Mouse (Mus musculus) hindbrain, embryonic 12.5 days (tissue): Measurements from ENCODE around the gene Rbpj. TPM values are rescaled to one million over a fixed set of nuclear protein-coding genes. Genes with fewer than 3 reads are reported as not detected.

ENCODE experiments used
- ATAC-seq: fragments of 200-750 bp; cut with Nextera tagmentation; 2 replicates; pipeline ENCODE4 v1.8.0; 2017; ENCODE audit warnings: moderate TSS enrichment; ENCODE audit not compliant: low FRiP score
- H3K27ac ChIP-seq: fragments of 300-500 bp; sonication (generic); 2 replicates; pipeline ENCODE4 v1.5.1; 2016; ENCODE audit warnings: mild to moderate bottlenecking
- H3K27me3 ChIP-seq: fragments of 300-500 bp; sonication (generic); 2 replicates; pipeline ENCODE4 v1.6.1; 2016; ENCODE audit warnings: mild to moderate bottlenecking
- H3K36me3 ChIP-seq: fragments of 300-500 bp; sonication (generic); 2 replicates; pipeline ENCODE4 v1.6.1; 2016; ENCODE audit warnings: mild to moderate bottlenecking
- H3K4me1 ChIP-seq: fragments of 300-500 bp; sonication (generic); 2 replicates; pipeline ENCODE4 v1.6.1; 2016
- H3K4me2 ChIP-seq: fragments of 300-500 bp; sonication (generic); replicated peaks from 2 replicates; pipeline ENCODE4 v1.6.1; 2016; ENCODE audit warnings: mild to moderate bottlenecking
- H3K4me3 ChIP-seq: fragments of 300-500 bp; sonication (generic); 2 replicates; pipeline ENCODE4 v1.5.1; 2016; ENCODE audit warnings: mild to moderate bottlenecking
- H3K9ac ChIP-seq: fragments of 300-500 bp; sonication (generic); 2 replicates; pipeline ENCODE4 v1.6.1; 2016; ENCODE audit warnings: mild to moderate bottlenecking, moderate library complexity
- H3K9me3 ChIP-seq: fragments of 300-500 bp; sonication (generic); replicated peaks from 2 replicates; pipeline ENCODE4 v1.6.1; 2016; ENCODE audit warnings: mild to moderate bottlenecking
- WGBS: fragments of 180-500 bp; shearing (Covaris S2); methylation state at CpG from one replicate; pipeline ENCODE4 v1.1.7; 2016; 5-methylcytosine and 5-hydroxymethylcytosine counted together
- polyA plus RNA-seq: library from polyadenylated mRNA; unstranded; fragments of >200 nt; fragmentation: Nextera tagmentation; extraction: Ambion mirVana; gene quantifications from 2 replicates; pipeline ENCODE4 v1.2.1, GENCODE M21; 2016

Gene Rbpj
- polyA plus RNA-seq, 1 experiment from 2014 or later: 58.8 TPM

GRCm38 (mm10) chr5:53565213-53565794 lies 99.4 kb downstream of the Rbpj start:
- ATAC-seq: no peak
- Histone ChIP-seq H3K27ac (no peak overlapping the region), H3K4me3 (no peak overlapping the region), H3K36me3 (no peaks in the 10 kb centered on the region), H3K9me3 (no peaks in the 10 kb centered on the region), H3K4me1 (no peaks in the 10 kb centered on the region), H3K9ac (no peak overlapping the region), H3K4me2 (no peak overlapping the region), H3K27me3 (no peaks in the 10 kb centered on the region)
- 82% methylated on average over 5 of the region's 5 CpGs for WGBS

GRCm38 (mm10) chr5:53566485-53567083 lies 100.6 kb downstream of the Rbpj start:
- no peak overlapping the region for H3K4me2 ChIP-seq
- H3K9me3 ChIP-seq: no peaks in the 10 kb centered on the region
- H3K4me3 ChIP-seq: no peak overlapping the region
- no peak for ATAC-seq
- H3K36me3 ChIP-seq: no peaks in the 10 kb centered on the region
- no peaks in the 10 kb centered on the region for H3K4me1 ChIP-seq
- no peak overlapping the region for H3K9ac ChIP-seq
- no peak overlapping the region for H3K27ac ChIP-seq
- 93% methylated on average over 15 of the region's 15 CpGs for WGBS
- no peaks in the 10 kb centered on the region for H3K27me3 ChIP-seq

- H3K4me1 ChIP-seq: no peaks in the 10 kb centered on the region
- WGBS: 84% methylated on average over 5 of the region's 5 CpGs
Observed at GRCm38 (mm10) chr5:53572496-53572895, 106.5 kb downstream of the Rbpj start.

GRCm38 (mm10) chr5:53574883-53575442 lies 109.0 kb downstream of the Rbpj start:
- Histone ChIP-seq H3K27ac (no peak overlapping the region), H3K36me3 (no peaks in the 10 kb centered on the region), H3K4me1 (no peaks in the 10 kb centered on the region), H3K9me3 (no peaks in the 10 kb centered on the region), H3K9ac (no peak overlapping the region), H3K4me2 (no peak overlapping the region), H3K4me3 (no peak overlapping the region), H3K27me3 (no peaks in the 10 kb centered on the region)
- no peak for ATAC-seq
- 47% methylated on average over 3 of the region's 3 CpGs for WGBS

More at GRCm38 (mm10) chr5:53572496-53572895, 106.5 kb downstream of the Rbpj start:
- Histone ChIP-seq H3K4me3 (no peak overlapping the region), H3K27ac (no peak overlapping the region), H3K4me2 (no peak overlapping the region), H3K9ac (no peak overlapping the region), H3K27me3 (no peaks in the 10 kb centered on the region), H3K36me3 (no peaks in the 10 kb centered on the region), H3K9me3 (no peaks in the 10 kb centered on the region)
- ATAC-seq: no peak

GRCm38 (mm10) chr5:53577272-53577889 lies 111.4 kb downstream of the Rbpj start:
- no peaks in the 10 kb centered on the region for H3K36me3 ChIP-seq
- H3K4me1 ChIP-seq: no peaks in the 10 kb centered on the region
- no peaks in the 10 kb centered on the region for H3K27me3 ChIP-seq
- no peak overlapping the region for H3K4me2 ChIP-seq
- ATAC-seq: no peak
- H3K9ac ChIP-seq: no peak overlapping the region
- H3K27ac ChIP-seq: no peak overlapping the region
- H3K4me3 ChIP-seq: no peak overlapping the region
- 83% methylated on average over 10 of the region's 10 CpGs for WGBS
- no peaks in the 10 kb centered on the region for H3K9me3 ChIP-seq

- peaks cover 4% of the 10 kb centered on the region for H3K4me1 ChIP-seq
- H3K9ac ChIP-seq: no peak overlapping the region
- no peak overlapping the region for H3K4me2 ChIP-seq
- no peaks in the 10 kb centered on the region for H3K36me3 ChIP-seq
- H3K27ac ChIP-seq: no peak overlapping the region
- peaks cover 6% of the 10 kb centered on the region; the same call in 1 of the 2 replicates for H3K27me3 ChIP-seq
- ATAC-seq: no peak
- no peak overlapping the region for H3K4me3 ChIP-seq
- WGBS: 90% methylated on average over 9 of the region's 9 CpGs
- H3K9me3 ChIP-seq: no peaks in the 10 kb centered on the region
Observed at GRCm38 (mm10) chr5:53584069-53584767, 118.3 kb downstream of the Rbpj start.

- Histone ChIP-seq H3K4me1 (peaks cover 22% of the 10 kb centered on the region), H3K9ac (peak overlapping the region; percentile 94), H3K27ac (peak overlapping the region; percentile 98), H3K9me3 (no peaks in the 10 kb centered on the region), H3K27me3 (peaks cover 6% of the 10 kb centered on the region; the same call in 1 of the 2 replicates), H3K36me3 (no peaks in the 10 kb centered on the region), H3K4me3 (peak overlapping the region; percentile 92), H3K4me2 (peak overlapping the region; percentile 76)
- ATAC-seq: peak; percentile 53; the same call in 1 of the 2 replicates
- WGBS: 2% methylated on average over 31 of the region's 34 CpGs
Observed at GRCm38 (mm10) chr5:53588421-53589171, 122.6 kb downstream of the Rbpj start.

- under 1% methylated on average over 65 of the region's 72 CpGs for WGBS
- ATAC-seq: peak; percentile 88
- no peaks in the 10 kb centered on the region for H3K36me3 ChIP-seq
- H3K27ac ChIP-seq: peak overlapping the region; percentile 98
- H3K9me3 ChIP-seq: no peaks in the 10 kb centered on the region
- peaks cover 6% of the 10 kb centered on the region; the same call in 1 of the 2 replicates for H3K27me3 ChIP-seq
- H3K9ac ChIP-seq: peak overlapping the region; percentile 94
- peak overlapping the region; percentile 92 for H3K4me3 ChIP-seq
- H3K4me1 ChIP-seq: peaks cover 27% of the 10 kb centered on the region
- H3K4me2 ChIP-seq: peak overlapping the region; percentile 76
Observed at GRCm38 (mm10) chr5:53589172-53589960, 123.4 kb downstream of the Rbpj start.

- no peaks in the 10 kb centered on the region for H3K9me3 ChIP-seq
- H3K9ac ChIP-seq: peak overlapping the region; percentile 94
- peak; percentile 84 for ATAC-seq
- peak overlapping the region; percentile 98 for H3K27ac ChIP-seq
- peak overlapping the region; percentile 76 for H3K4me2 ChIP-seq
- no peaks in the 10 kb centered on the region for H3K36me3 ChIP-seq
- WGBS: under 1% methylated on average over 59 of the region's 59 CpGs
- H3K4me1 ChIP-seq: peaks cover 29% of the 10 kb centered on the region
- peak overlapping the region; percentile 92 for H3K4me3 ChIP-seq
- H3K27me3 ChIP-seq: peaks cover 6% of the 10 kb centered on the region; the same call in 1 of the 2 replicates
Observed at GRCm38 (mm10) chr5:53590179-53590765, 124.3 kb downstream of the Rbpj start.

GRCm38 (mm10) chr5:53590875-53591682 lies 125.1 kb downstream of the Rbpj start:
- ATAC-seq: peak; percentile 21
- under 1% methylated on average over 39 of the region's 67 CpGs for WGBS
- Histone ChIP-seq H3K36me3 (no peaks in the 10 kb centered on the region), H3K4me3 (peak overlapping the region; percentile 92), H3K27me3 (peaks cover 6% of the 10 kb centered on the region; the same call in 1 of the 2 replicates), H3K9me3 (no peaks in the 10 kb centered on the region), H3K4me2 (peak overlapping the region; percentile 80), H3K9ac (peak overlapping the region; percentile 94), H3K27ac (peak overlapping the region; percentile 98), H3K4me1 (peaks cover 34% of the 10 kb centered on the region)
